Mouse (Mus musculus) retina, embryonic 14.5 days (tissue): ENCODE results near the gene Clec4d.
"Not testable (repeated sequence)": the region's sequence is repeated elsewhere in the genome, so short reads cannot be mapped to it uniquely, and the experiment has no call there.

Experiments
- DNase-seq: peaks from one replicate; pipeline ENCODE4 v3.0.0-alpha.2; 2015; ENCODE audit warnings: low spot score

Gene Clec4d

DNA sequence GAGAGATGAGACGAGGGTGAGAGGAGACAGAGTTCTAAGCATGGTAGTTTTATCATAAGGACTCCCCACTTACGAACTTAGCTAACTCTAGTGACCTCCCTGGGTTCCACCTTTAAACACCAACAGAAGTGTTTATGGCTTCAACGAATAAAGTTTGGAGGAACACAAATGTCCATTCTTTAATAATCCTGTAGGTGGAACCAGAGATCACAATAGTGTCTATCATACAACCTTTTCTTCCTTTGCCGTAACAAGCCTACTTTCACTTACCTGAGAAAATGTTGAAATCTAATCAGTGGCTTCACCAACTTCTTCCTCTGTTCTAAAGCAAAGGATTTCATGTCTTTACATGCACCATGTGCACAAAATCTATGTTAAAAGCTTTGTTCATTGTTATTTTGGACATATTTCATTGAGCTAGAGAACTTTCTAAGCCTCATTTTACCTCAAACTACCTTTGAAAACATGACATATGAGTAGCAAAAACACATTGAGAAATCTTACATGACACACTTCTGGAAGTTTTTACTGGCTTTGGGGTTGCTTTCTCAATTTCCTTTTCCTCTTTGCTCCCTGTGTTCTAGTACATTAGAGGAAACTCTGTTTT lies at the start of gene Clec4d:
Gene Clec4d (plus strand): TSS at position 557 of the 607 bp plus-strand sequence.
- no peak for DNase-seq

GRCm38 (mm10) chr6:123227519-123228166 lies 34.3 kb upstream of the Clec4d start:
- no peak for DNase-seq

- no peak for DNase-seq
Measured at GRCm38 (mm10) chr6:123229644-123230043, 32.3 kb upstream of the Clec4d start, which contains the start of gene Clec4n. Gene Clec4n, plus strand, starts transcription at chr6:123229843.

DNA sequence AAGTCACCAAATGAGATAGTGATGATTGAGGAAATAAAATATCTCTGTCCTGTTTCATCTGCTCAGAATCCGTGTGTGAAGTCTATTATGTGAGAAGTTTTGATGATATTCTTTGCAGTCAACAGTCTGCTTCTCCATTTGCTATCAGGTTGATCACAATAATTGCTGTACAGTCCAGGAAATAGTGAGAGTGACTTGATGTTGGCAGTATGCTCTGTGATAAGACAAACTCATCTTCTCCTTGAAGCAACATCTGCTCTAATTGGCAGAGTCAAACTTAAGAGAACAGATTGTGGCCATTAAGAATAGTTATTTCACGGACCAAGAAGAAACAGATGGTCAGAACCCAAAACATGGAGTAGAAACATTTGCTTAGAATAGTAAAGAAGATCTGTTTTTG lies 30.8 kb upstream of the Clec4d start:
- no peak for DNase-seq

DNA sequence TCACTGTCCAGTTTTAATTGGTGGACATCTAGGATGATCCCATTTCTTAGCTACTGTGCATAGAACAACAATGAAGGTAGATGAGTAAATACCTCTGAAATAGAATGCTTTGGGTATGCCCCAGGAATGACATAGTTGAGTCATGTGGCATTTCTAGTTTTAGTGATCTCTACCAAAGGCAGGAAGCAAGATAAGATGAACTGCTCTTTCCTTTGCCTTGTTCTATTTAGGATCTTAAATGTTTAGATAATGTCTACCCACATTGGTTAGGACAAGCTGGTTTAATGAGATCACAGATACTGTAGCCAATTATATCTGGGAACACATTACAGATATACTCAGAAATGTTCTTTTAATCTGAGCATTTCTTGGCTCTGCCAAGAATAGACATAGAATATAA lies 24.3 kb upstream of the Clec4d start:
- DNase-seq, result no peak

- no peak for DNase-seq
Measured at GRCm38 (mm10) chr6:123244201-123244600, 17.7 kb upstream of the Clec4d start.

DNA sequence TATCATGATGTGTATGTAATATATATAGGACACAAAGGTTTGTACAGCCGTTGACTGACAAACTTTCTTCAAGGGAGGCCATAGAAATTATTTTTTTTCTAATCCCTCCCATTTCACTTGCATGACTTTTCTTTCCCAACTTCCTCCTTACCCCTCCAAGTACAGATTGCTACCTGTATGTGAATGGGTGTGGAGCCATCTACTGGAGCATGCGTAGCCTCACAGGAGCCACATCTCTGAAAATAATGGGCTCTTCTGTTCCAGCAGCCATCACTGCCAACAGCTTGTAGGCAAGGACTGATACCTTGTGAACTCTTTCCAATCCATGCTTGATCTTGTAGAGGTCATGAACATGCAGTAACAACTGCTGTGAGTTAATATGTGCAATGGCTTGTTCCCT lies 13.0 kb upstream of the Clec4d start:
- not testable (repeated sequence) for DNase-seq

- no peak for DNase-seq
Measured at GRCm38 (mm10) chr6:123252735-123253134, 9.2 kb upstream of the Clec4d start.

GRCm38 (mm10) chr6:123258946-123259345 lies 3.0 kb upstream of the Clec4d start:
- no peak for DNase-seq

GRCm38 (mm10) chr6:123259889-123260603 lies 1.9 kb upstream of the Clec4d start:
- DNase-seq, result no peak

- no peak for DNase-seq
Measured at GRCm38 (mm10) chr6:123260868-123261267, 1.0 kb upstream of the Clec4d start.

- no peak for DNase-seq
Measured at GRCm38 (mm10) chr6:123264194-123264593, 2.3 kb downstream of the Clec4d start.

DNA sequence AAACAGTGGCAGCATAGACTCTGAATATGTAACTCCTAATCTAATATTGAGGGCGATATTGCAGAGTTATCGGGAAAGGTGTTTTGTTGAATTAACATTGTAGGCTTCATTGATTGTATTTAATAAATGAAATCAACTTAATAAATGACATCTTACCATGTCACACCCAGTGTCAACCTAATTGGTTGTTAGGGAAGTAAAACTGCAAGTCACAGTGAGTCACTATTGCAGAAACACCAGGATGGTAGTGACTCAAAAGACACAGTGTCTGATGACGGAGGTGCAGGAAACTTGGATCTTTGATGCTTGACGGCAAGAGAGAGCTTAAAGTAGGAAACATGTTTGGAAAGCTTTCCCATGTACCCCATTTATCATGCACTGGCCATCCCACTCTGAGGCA lies 3.9 kb downstream of the Clec4d start:
- no peak for DNase-seq

- no peak for DNase-seq
Measured at GRCm38 (mm10) chr6:123266945-123267344, 5.0 kb downstream of the Clec4d start.

GRCm38 (mm10) chr6:123279443-123279842 lies 17.5 kb downstream of the Clec4d start:
- no peak for DNase-seq

DNA sequence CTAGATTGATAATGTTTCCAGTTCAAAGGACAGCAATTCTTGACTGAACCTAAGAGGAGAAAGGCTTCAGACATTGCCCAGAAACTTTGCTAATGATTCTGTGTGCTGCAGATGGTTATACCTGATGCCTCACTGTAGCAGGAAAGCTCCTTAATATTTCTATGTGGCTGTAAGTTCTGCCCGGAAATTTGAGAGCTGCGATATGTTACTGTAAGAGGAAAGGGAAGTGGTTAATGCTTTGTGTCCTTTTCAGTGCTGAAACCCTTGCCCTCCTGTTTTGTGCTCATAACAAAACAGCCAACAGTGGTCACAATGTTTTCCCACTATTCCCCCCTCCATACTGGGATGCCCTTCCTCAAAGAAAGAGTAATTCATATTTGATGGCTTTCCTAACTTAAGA lies 24.4 kb downstream of the Clec4d start:
- no peak for DNase-seq

- DNase-seq, result no peak
Measured at GRCm38 (mm10) chr6:123288931-123289330, 27.0 kb downstream of the Clec4d start.

DNA sequence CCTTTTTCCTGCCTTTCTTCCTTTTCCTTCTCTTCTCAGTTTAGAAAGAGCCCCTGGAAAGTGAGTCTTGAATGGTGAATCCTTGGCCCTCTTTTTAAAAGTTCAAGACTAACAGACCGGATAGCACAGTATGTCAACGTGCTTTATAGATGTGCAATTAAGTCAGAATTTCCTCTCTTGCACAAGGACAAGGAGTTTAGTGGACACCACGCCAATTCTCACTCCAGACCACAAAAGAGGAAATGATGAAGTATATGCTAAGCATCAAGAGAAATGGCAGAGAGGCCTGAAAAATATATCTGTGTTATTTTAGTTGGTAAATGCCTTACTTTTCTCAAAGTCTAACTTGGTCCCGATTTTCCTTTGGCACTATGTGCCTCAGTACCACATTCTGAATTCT lies 27.8 kb downstream of the Clec4d start, which contains the start of gene Clec4e:
Gene Clec4e (minus strand): TSS at position 118 of the 400 bp plus-strand sequence.
- DNase-seq, result no peak

- DNase-seq, result no peak
Measured at GRCm38 (mm10) chr6:123292751-123293400, 31.0 kb downstream of the Clec4d start.

GRCm38 (mm10) chr6:123293509-123293908 lies 31.6 kb downstream of the Clec4d start:
- DNase-seq, result not testable (repeated sequence)

GRCm38 (mm10) chr6:123296687-123297086 lies 34.8 kb downstream of the Clec4d start:
- no peak for DNase-seq

DNA sequence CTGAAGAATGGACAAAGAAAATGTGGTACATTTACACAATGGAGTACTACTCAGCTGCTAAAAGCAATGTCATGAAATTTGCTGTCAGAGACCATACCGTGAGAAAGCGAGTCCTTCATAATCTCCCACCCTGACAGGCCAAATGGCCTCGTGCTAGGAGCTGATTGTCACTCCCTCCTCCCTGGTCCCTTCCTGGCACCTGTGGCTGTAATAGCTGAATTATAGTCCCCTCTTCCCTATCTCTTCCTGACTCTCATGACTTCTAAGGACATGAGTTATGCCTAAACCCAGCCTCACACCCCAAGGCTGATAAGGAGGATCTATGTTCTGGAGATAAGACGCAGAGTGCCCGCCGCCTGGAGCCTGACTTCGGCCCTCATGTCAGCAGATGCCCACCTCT lies 44.4 kb downstream of the Clec4d start:
- DNase-seq, result not testable (repeated sequence)

- no peak for DNase-seq
Measured at GRCm38 (mm10) chr6:123308033-123308432, 46.1 kb downstream of the Clec4d start, which contains the start of gene Vmn2r19. Gene Vmn2r19, plus strand, starts transcription at chr6:123308333.
